Comparison of ENCODE assay signal across 7 mouse cellular contexts in genomic region chr16:19761691-19762090, GRCm38 (mm10). TPM values are rescaled to one million over a fixed set of nuclear protein-coding genes. Genes with fewer than 3 reads are reported as not detected.
DNase-seq lines count a peak whose midpoint lies in the region; ATAC-seq and TF ChIP-seq lines count a peak whose summit lies in the region.

No protein-coding gene starts in this region.

- peaks cover 27% of the 10 kb centered on the region for H3K27me3 ChIP-seq in CH12.LX (replicated peaks)
- H3K27me3 ChIP-seq in midbrain, embryonic 13.5 days, result no peaks in the 10 kb centered on the region
- peaks cover 2% of the 10 kb centered on the region for H3K27me3 ChIP-seq in kidney, adult 2 months (replicated peaks; ENCODE audit: control insufficient read depth, insufficient read depth, low read length)

- no peak for TF ChIP-seq CTCF in CH12.LX (conservative IDR thresholded peaks at IDR 0.05 in 1 of 2, IDR thresholded peaks at IDR 0.05 in 1 of 2; ENCODE audit: low read depth in 2 of 2, low read length in 2 of 2)
- no peak for TF ChIP-seq CTCF in kidney, adult 2 months (conservative IDR thresholded peaks at IDR 0.05; ENCODE audit: insufficient read depth, insufficient read length, low read depth, low read length)

- TF ChIP-seq EP300 in CH12.LX (IDR thresholded peaks at IDR 0.05; ENCODE audit: low read length), result peak; percentile 71

- H3K4me2 ChIP-seq in CH12.LX (ENCODE audit: insufficient read depth, low read depth, poor library complexity, severe bottlenecking), result peak overlapping the region; percentile 99
- peak overlapping the region; percentile 58 for H3K4me2 ChIP-seq in midbrain, embryonic 13.5 days (replicated peaks)

- H3K4me3 ChIP-seq in CH12.LX (replicated peaks in 1 of 3; ENCODE audit: low read depth in 2 of 3, low read length in 2 of 3, poor library complexity in 1 of 3), result no peak overlapping the region
- H3K4me3 ChIP-seq in midbrain, embryonic 13.5 days (replicated peaks), result peak overlapping the region; percentile 61
- no peak overlapping the region for H3K4me3 ChIP-seq in kidney, adult 2 months (ENCODE audit: insufficient read depth, low read depth, low read length)

- TF ChIP-seq POLR2A in CH12.LX (IDR thresholded peaks at IDR 0.05; ENCODE audit: low read depth, low read length), result no peak
- no peak for TF ChIP-seq POLR2A in kidney, adult 2 months (IDR thresholded peaks at IDR 0.05; ENCODE audit: low read depth, low read length)

- no peak for ATAC-seq in midbrain, embryonic 13.5 days

- 45% methylated on average over 1 of the region's 1 CpGs for WGBS in midbrain, embryonic 13.5 days
- WGBS in kidney, adult 2 months, result 83% methylated on average over 1 of the region's 1 CpGs

- dilution Hi-C loops in CH12.LX (cut with MboI; ENCODE audit: extremely low pct_ligation_motif_present, extremely low pct_unique_long_range_greater_than_20kb, low sequenced_read_pairs), result no loop called here

- peak; percentile 76 for DNase-seq in CH12.LX (ENCODE audit: extremely low read depth)
- DNase-seq in embryo, embryonic 11 days, result peak; percentile 23
- DNase-seq in induced T-regulatory cell, adult 2 months (ENCODE audit: low read depth), result peak; percentile 68
- DNase-seq in Muller cell, postnatal 12 days (ENCODE audit: inconsistent ontology term), result no peak
- DNase-seq in kidney, adult 2 months, result no peak
- no peak for DNase-seq in MN1 (ENCODE audit: low spot score)

- peaks cover 0 to 7% of the 10 kb centered on the region in 2 experiments for H3K36me3 ChIP-seq in CH12.LX (replicated peaks in 1 of 2; ENCODE audit: control insufficient read depth in 1 of 2, insufficient read depth in 1 of 2, low read length in 1 of 2)
- peaks cover 25% of the 10 kb centered on the region for H3K36me3 ChIP-seq in midbrain, embryonic 13.5 days
- no peaks in the 10 kb centered on the region for H3K36me3 ChIP-seq in kidney, adult 2 months (ENCODE audit: control insufficient read depth, insufficient read depth, low read length)

- no peak for TF ChIP-seq RAD21 in CH12.LX (IDR thresholded peaks at IDR 0.05; ENCODE audit: low read depth, low read length)

- H3K9me3 ChIP-seq in CH12.LX (replicated peaks; ENCODE audit: low read length), result peaks cover 5% of the 10 kb centered on the region
- no peaks in the 10 kb centered on the region for H3K9me3 ChIP-seq in midbrain, embryonic 13.5 days

- in situ Hi-C loops in CH12.LX (cut with MboI; ENCODE audit: low pct_ligation_motif_present, low pct_unique_long_range_greater_than_20kb, low sequenced_read_pairs), result no loop called here

- no peak overlapping the region for H3K27ac ChIP-seq in CH12.LX (ENCODE audit: insufficient read depth, low read depth)
- H3K27ac ChIP-seq in midbrain, embryonic 13.5 days, result no peak overlapping the region
- H3K27ac ChIP-seq in kidney, adult 2 months (ENCODE audit: insufficient read depth, low read depth, low read length), result no peak overlapping the region

- H3K79me2 ChIP-seq in CH12.LX (replicated peaks; ENCODE audit: control insufficient read depth, extremely low read depth, insufficient read depth, poor library complexity, severe bottlenecking), result no peaks in the 10 kb centered on the region; the same call in 1 of the 2 replicates

- H3K9ac ChIP-seq in CH12.LX (ENCODE audit: insufficient read depth, low read depth), result no peak overlapping the region
- H3K9ac ChIP-seq in midbrain, embryonic 13.5 days (replicated peaks), result peak overlapping the region; percentile 86

- peaks cover 4 to 25% of the 10 kb centered on the region in 2 experiments; a peak in 3 of 4 replicates for H3K4me1 ChIP-seq in CH12.LX (ENCODE audit: control insufficient read depth in 1 of 2, insufficient read depth in 2 of 2)
- H3K4me1 ChIP-seq in midbrain, embryonic 13.5 days (replicated peaks), result peaks cover 17% of the 10 kb centered on the region
- no peaks in the 10 kb centered on the region for H3K4me1 ChIP-seq in kidney, adult 2 months (ENCODE audit: control insufficient read depth, insufficient read depth, low read length)

TF ChIP-seq in CH12.LX, 34 proteins besides CTCF, POLR2A, EP300 and RAD21:
- TF ChIP-seq CHD1 (IDR thresholded peaks at IDR 0.05; ENCODE audit: low read depth, low read length) (no peak; the same call in 1 of the 2 replicates), TBP (conservative IDR thresholded peaks at IDR 0.05; ENCODE audit: low read depth, low read length) (0 out of 2 replicates have a peak, but pooled peaks have one; percentile 32), PAX5 (IDR thresholded peaks at IDR 0.05; ENCODE audit: low read length) (no peak), HCFC1 (IDR thresholded peaks at IDR 0.05; ENCODE audit: low read depth, low read length) (no peak), KAT2A (IDR thresholded peaks at IDR 0.05; ENCODE audit: insufficient replicate concordance, low read length) (0 out of 2 replicates have a peak, but pooled peaks have one; percentile 50), MAX (IDR thresholded peaks at IDR 0.05; ENCODE audit: low read length) (no peak), USF2 (conservative IDR thresholded peaks at IDR 0.05; ENCODE audit: low read depth, low read length) (no peak), CHD2 (IDR thresholded peaks at IDR 0.05; ENCODE audit: low read length) (no peak), SMC3 (IDR thresholded peaks at IDR 0.05; ENCODE audit: low read depth, low read length) (no peak), JUND (conservative IDR thresholded peaks at IDR 0.05; ENCODE audit: low read depth, low read length) (no peak), ZKSCAN1 (IDR thresholded peaks at IDR 0.05; ENCODE audit: borderline replicate concordance, low read depth, low read length) (no peak), USF1 (IDR thresholded peaks at IDR 0.05; ENCODE audit: low read depth, low read length) (no peak), POLR2AphosphoS2 (IDR thresholded peaks at IDR 0.05; ENCODE audit: low read depth, low read length) (no peak), RCOR1 (conservative IDR thresholded peaks at IDR 0.05; ENCODE audit: low read depth, low read length) (peak; percentile 40; the same call in 1 of the 2 replicates), MYC (IDR thresholded peaks at IDR 0.05; ENCODE audit: low read depth, low read length) (0 out of 2 replicates have a peak, but pooled peaks have one; percentile 34), ZC3H11A (IDR thresholded peaks at IDR 0.05; ENCODE audit: low read depth, low read length) (no peak), ZMIZ1 (IDR thresholded peaks at IDR 0.05; ENCODE audit: low read depth, low read length) (no peak), ELF1 (IDR thresholded peaks at IDR 0.05; ENCODE audit: low read depth, low read length) (peak; percentile 16; the same call in 1 of the 2 replicates), MEF2A (IDR thresholded peaks at IDR 0.05; ENCODE audit: borderline replicate concordance, low read depth, low read length) (peak; percentile 96), SIN3A (IDR thresholded peaks at IDR 0.05; ENCODE audit: low read length) (peak; percentile 65), ETS1 (conservative IDR thresholded peaks at IDR 0.05; ENCODE audit: low read depth, low read length) (peak; percentile 84), GABPA (IDR thresholded peaks at IDR 0.05; ENCODE audit: insufficient replicate concordance, low read depth, low read length) (no peak), UBTF (IDR thresholded peaks at IDR 0.05; ENCODE audit: low read depth, low read length) (no peak), IRF4 (IDR thresholded peaks at IDR 0.05; ENCODE audit: low read depth, low read length) (peak; percentile 88), MXI1 (IDR thresholded peaks at IDR 0.05; ENCODE audit: low read depth, low read length) (peak; percentile 44), JUN (IDR thresholded peaks at IDR 0.05; ENCODE audit: insufficient read depth, low read depth, low read length) (0 out of 2 replicates have a peak, but pooled peaks have one; percentile 6), ZNF384 (IDR thresholded peaks at IDR 0.05; ENCODE audit: low read depth, low read length) (no peak), TCF12 (IDR thresholded peaks at IDR 0.05; ENCODE audit: low read depth, low read length) (peak; percentile 60), E2F4 (IDR thresholded peaks at IDR 0.05; ENCODE audit: insufficient replicate concordance, low read depth, low read length) (no peak), MAFK (IDR thresholded peaks at IDR 0.05; ENCODE audit: insufficient replicate concordance, low read length) (peak; percentile 80), BHLHE40 (IDR thresholded peaks at IDR 0.05; ENCODE audit: low read depth, low read length) (peak; percentile 47; the same call in 1 of the 2 replicates), NRF1 (IDR thresholded peaks at IDR 0.05; ENCODE audit: low read depth, low read length) (no peak), MAZ (IDR thresholded peaks at IDR 0.05; ENCODE audit: low read depth, low read length) (no peak), NELFE (IDR thresholded peaks at IDR 0.05; ENCODE audit: low read depth, low read length) (no peak)

RNA-seq across cellular contexts. Expression of gene B3gnt5, which starts 1.7 kb away (rescaled TPM):
- 1.6 and 1.9 TPM in 2 replicates for total RNA-seq in CH12.LX (2012; rRNA removed)
- 6.3 and 6.5 TPM in 2 replicates for total RNA-seq in CH12.LX (2014; rRNA removed)
- polyA plus RNA-seq in CH12.LX (2012; ENCODE audit: insufficient read length, low read depth), result 3.1 and 3.4 TPM in 2 replicates
- polyA plus RNA-seq in midbrain, embryonic 13.5 days (2015; fragmentation: Nextera tagmentation; extraction: Ambion mirVana), result 50.8 and 60.3 TPM in 2 replicates
- 0.15 and 0.84 TPM in 2 replicates for polyA plus RNA-seq in kidney, adult 2 months (2012; rRNA removed)

RNA-seq across cellular contexts. Expression of gene Lamp3, which starts 55.5 kb away (rescaled TPM):
- total RNA-seq in CH12.LX (2012; rRNA removed) (0.04 TPM in 1 of 2 replicates, not detected in the other), CH12.LX (2014; rRNA removed) (0.26 TPM in 2 replicates)
- polyA plus RNA-seq in CH12.LX (2012; ENCODE audit: insufficient read length, low read depth), result 0.11 and 0.16 TPM in 2 replicates
- polyA plus RNA-seq in midbrain, embryonic 13.5 days (2015; fragmentation: Nextera tagmentation; extraction: Ambion mirVana), result 0.04 TPM in 1 of 2 replicates, not detected in the other
- 0.03 TPM in 1 of 2 replicates, not detected in the other for polyA plus RNA-seq in kidney, adult 2 months (2012; rRNA removed)

Comparison
In these comparisons a context has a peak if more than half of its experiments do, and no peak if none do; other contexts are left out.
1. DNase-seq: peak in CH12.LX (single experiment), embryo, embryonic 11 days (single experiment) and induced T-regulatory cell, adult 2 months (single experiment); none in Muller cell, postnatal 12 days (single experiment), kidney, adult 2 months (single experiment) and MN1 (single experiment).
2. RNA of gene B3gnt5, which starts 1.7 kb away (polyA plus RNA-seq): 50.8 to 60.3 TPM in midbrain, embryonic 13.5 days; 3.1 to 3.4 TPM in CH12.LX and 0.15 to 0.84 TPM in kidney, adult 2 months; every median in the first group is over 10 times any median in the second.